Mouse (Mus musculus) stomach, postnatal 0 days (tissue): ENCODE measurements around the gene Thbs3. TPM values are rescaled to one million over a fixed set of nuclear protein-coding genes. Genes with fewer than 3 reads are reported as not detected.
A peak's percentile ranks its signal among the peaks of the same experiment; 100 is the strongest.

Source experiments
- ATAC-seq: fragments of 200-750 bp; cut with Nextera tagmentation; 2 replicates; pipeline ENCODE4 v1.8.0; 2017; ENCODE audit not compliant: low FRiP score, low TSS enrichment
- DNase-seq: peaks from one replicate; pipeline ENCODE4 v3.0.0-alpha.2; 2016; ENCODE audit warnings: low spot score
- H3K27ac ChIP-seq: fragments of 300-500 bp; sonication (generic); replicated peaks from 2 replicates; pipeline ENCODE4 v1.5.1; 2014; ENCODE audit warnings: mild to moderate bottlenecking, control low read depth
- H3K27me3 ChIP-seq: fragments of 300-500 bp; sonication (generic); 2 replicates; pipeline ENCODE4 v1.6.1; 2014; ENCODE audit warnings: low read length; ENCODE audit not compliant: control insufficient read depth, insufficient read depth
- H3K36me3 ChIP-seq: fragments of 300-500 bp; sonication (generic); 2 replicates; pipeline ENCODE4 v1.6.1; 2014; ENCODE audit warnings: low read length, mixed read lengths; ENCODE audit not compliant: control insufficient read depth, insufficient read depth
- H3K4me1 ChIP-seq: fragments of 300-500 bp; sonication (generic); replicated peaks from 2 replicates; pipeline ENCODE4 v1.6.1; 2014; ENCODE audit warnings: antibody characterized with exemption; ENCODE audit not compliant: control insufficient read depth, insufficient read depth
- H3K4me2 ChIP-seq: fragments of 300-500 bp; sonication (generic); replicated peaks from 2 replicates; pipeline ENCODE4 v1.6.1; 2014; ENCODE audit warnings: low read depth, mild to moderate bottlenecking, control low read depth, moderate library complexity
- H3K4me3 ChIP-seq: fragments of 300-500 bp; sonication (generic); 2 replicates; pipeline ENCODE4 v1.5.1; 2014; ENCODE audit warnings: low read depth, low read length, control low read depth
- H3K9ac ChIP-seq: fragments of 300-500 bp; sonication (generic); 2 replicates; pipeline ENCODE4 v1.6.1; 2014; ENCODE audit warnings: mild to moderate bottlenecking, low read length, control low read depth, mixed read lengths
- H3K9me3 ChIP-seq: fragments of 300-500 bp; sonication (generic); 2 replicates; pipeline ENCODE4 v1.6.1; 2016; ENCODE audit warnings: low read length; ENCODE audit not compliant: control insufficient read depth
- CTCF ChIP-seq: IDR thresholded peaks from 2 replicates; pipeline ENCODE4 v1.5.1; 2016; ENCODE audit warnings: antibody characterized with exemption, low read depth, mild to moderate bottlenecking, moderate library complexity
- EP300 ChIP-seq: optimal IDR thresholded peaks from 2 replicates; pipeline ENCODE3; 2016; ENCODE audit warnings: antibody characterized with exemption
- WGBS: fragments of 180-500 bp; shearing (Covaris S2); extraction: QIAGEN DNeasy Blood & Tissue Kit; methylation state at CpG from one replicate; pipeline ENCODE4 v1.1.7; 2014; 5-methylcytosine and 5-hydroxymethylcytosine counted together
- polyA plus RNA-seq: library from polyadenylated mRNA; unstranded; fragments of >200 nt; fragmentation: Nextera tagmentation; extraction: Ambion mirVana; gene quantifications from 2 replicates; pipeline ENCODE4 v1.2.1, GENCODE M21; 2015

Gene Thbs3
- polyA plus RNA-seq, 1 experiment from 2014 or later, result 25.5 TPM

DNA sequence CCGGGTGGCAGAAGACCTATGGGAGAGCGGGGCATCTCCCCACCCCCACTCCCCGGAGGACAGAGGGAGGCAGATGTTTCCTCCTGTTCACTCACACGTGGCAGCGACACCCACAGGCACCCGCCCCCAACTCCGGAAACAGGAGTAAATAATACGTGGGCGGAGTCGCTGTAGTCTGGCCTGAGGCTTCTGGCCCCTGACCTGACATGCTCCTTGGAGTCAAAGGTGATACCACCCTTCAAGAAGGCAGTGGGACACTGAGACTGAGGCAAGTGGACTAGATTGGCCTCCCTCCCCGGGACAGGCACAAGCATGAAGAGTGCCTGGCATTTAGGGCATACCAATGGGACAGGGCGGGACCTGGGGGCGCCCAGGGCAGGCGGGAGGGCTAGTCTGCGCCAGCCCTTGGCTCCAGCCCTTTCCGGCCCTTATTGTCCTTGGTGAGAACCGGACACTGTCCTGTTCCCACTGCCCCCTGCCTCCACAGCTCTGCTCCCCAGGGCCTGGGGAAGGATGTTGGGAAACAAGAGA lies 36.5 kb downstream of the Thbs3 start:
- DNase-seq (peak; percentile 40), ATAC-seq (peak; percentile 25)
- peaks cover 4% of the 10 kb centered on the region; the same call in 1 of the 2 replicates for H3K4me1 ChIP-seq
- no peaks in the 10 kb centered on the region for H3K36me3 ChIP-seq
- no peaks in the 10 kb centered on the region for H3K9me3 ChIP-seq
- WGBS, result 9% methylated on average over 17 of the region's 17 CpGs
- TF ChIP-seq CTCF (no peak), EP300 (no peak)
- no peaks in the 10 kb centered on the region for H3K27me3 ChIP-seq
- H3K9ac ChIP-seq, result peak overlapping the region; percentile 48; the same call in 1 of the 2 replicates
- peak overlapping the region; percentile 63; the same call in 1 of the 2 replicates for H3K27ac ChIP-seq
- no peak overlapping the region for H3K4me2 ChIP-seq
- no peak overlapping the region for H3K4me3 ChIP-seq

- Histone ChIP-seq H3K9ac (no peak overlapping the region), H3K36me3 (no peaks in the 10 kb centered on the region), H3K9me3 (no peaks in the 10 kb centered on the region), H3K4me2 (no peak overlapping the region), H3K4me3 (no peak overlapping the region), H3K4me1 (peaks cover 4% of the 10 kb centered on the region; the same call in 1 of the 2 replicates), H3K27ac (no peak overlapping the region), H3K27me3 (no peaks in the 10 kb centered on the region)
- no peak for TF ChIP-seq EP300
- no peak for TF ChIP-seq CTCF
- 69% methylated on average over 5 of the region's 5 CpGs for WGBS
- DNase-seq (no peak), ATAC-seq (no peak)
Measured at GRCm38 (mm10) chr3:89254994-89255393, 40.0 kb downstream of the Thbs3 start.

- H3K9ac ChIP-seq, result no peak overlapping the region
- H3K9me3 ChIP-seq, result no peaks in the 10 kb centered on the region
- no peak overlapping the region for H3K4me2 ChIP-seq
- no peak overlapping the region for H3K27ac ChIP-seq
- no peaks in the 10 kb centered on the region for H3K27me3 ChIP-seq
- no peaks in the 10 kb centered on the region for H3K36me3 ChIP-seq
- no peak for DNase-seq
- no peak for ATAC-seq
- TF ChIP-seq CTCF, result no peak
- TF ChIP-seq EP300, result no peak
- 69% methylated on average over 5 of the region's 5 CpGs for WGBS
- H3K4me3 ChIP-seq, result no peak overlapping the region
- H3K4me1 ChIP-seq, result peaks cover 4% of the 10 kb centered on the region; the same call in 1 of the 2 replicates
Measured at GRCm38 (mm10) chr3:89256177-89256576, 41.2 kb downstream of the Thbs3 start.

GRCm38 (mm10) chr3:89259076-89259475 lies 44.1 kb downstream of the Thbs3 start, which contains the start of gene Dpm3:
Gene Dpm3, plus strand, starts transcription at chr3:89259358.
- TF ChIP-seq CTCF (no peak), EP300 (no peak)
- no peak within 1 kb of the TSS for H3K4me3 ChIP-seq
- H3K27me3 ChIP-seq, result no peaks in the 10 kb centered on the region
- WGBS, result 34% methylated on average over 7 of the region's 7 CpGs
- H3K36me3 ChIP-seq, result no peaks in the 10 kb centered on the region
- DNase-seq, result no peak
- H3K9me3 ChIP-seq, result no peaks in the 10 kb centered on the region
- H3K27ac ChIP-seq, result no peak within 1 kb of the TSS
- no peaks in the 10 kb centered on the region for H3K4me1 ChIP-seq
- H3K9ac ChIP-seq, result no peak within 1 kb of the TSS
- ATAC-seq, result no peak
- H3K4me2 ChIP-seq, result no peak within 1 kb of the TSS

GRCm38 (mm10) chr3:89260211-89260610 lies 45.2 kb downstream of the Thbs3 start:
- ATAC-seq, result no peak
- 52% methylated on average over 3 of the region's 3 CpGs for WGBS
- DNase-seq, result no peak

DNA sequence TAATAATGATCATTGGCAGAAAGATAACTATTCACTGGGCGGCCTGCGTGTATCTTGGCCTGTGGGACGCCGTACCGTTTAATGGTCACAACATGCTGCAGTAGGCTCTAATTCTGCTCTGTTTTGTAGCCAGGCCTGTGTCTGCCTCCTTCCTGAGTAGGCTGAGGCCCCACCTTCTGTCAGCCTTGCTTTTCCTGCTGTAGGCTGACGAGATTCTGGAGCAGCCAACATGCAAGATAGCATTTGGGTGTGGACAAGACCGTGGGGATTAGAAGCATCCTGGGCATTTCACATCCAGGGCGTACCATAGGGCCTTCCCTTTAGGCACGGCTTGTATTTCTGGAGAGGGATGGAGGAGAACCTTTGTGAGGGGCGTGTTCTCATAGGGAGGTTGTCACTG lies 47.4 kb downstream of the Thbs3 start:
- Histone ChIP-seq H3K27ac (no peak overlapping the region), H3K9me3 (no peaks in the 10 kb centered on the region), H3K4me1 (no peaks in the 10 kb centered on the region), H3K27me3 (no peaks in the 10 kb centered on the region), H3K4me3 (no peak overlapping the region), H3K4me2 (no peak overlapping the region), H3K9ac (no peak overlapping the region), H3K36me3 (no peaks in the 10 kb centered on the region)
- DNase-seq, result no peak
- ATAC-seq, result no peak
- TF ChIP-seq CTCF, result no peak
- no peak for TF ChIP-seq EP300
- 64% methylated on average over 10 of the region's 10 CpGs for WGBS

More at GRCm38 (mm10) chr3:89260211-89260610, 45.2 kb downstream of the Thbs3 start:
- no peak overlapping the region for H3K27ac ChIP-seq
- H3K9me3 ChIP-seq, result no peaks in the 10 kb centered on the region
- TF ChIP-seq CTCF (no peak), EP300 (no peak)
- no peak overlapping the region for H3K4me3 ChIP-seq
- no peaks in the 10 kb centered on the region for H3K36me3 ChIP-seq
- H3K4me1 ChIP-seq, result no peaks in the 10 kb centered on the region
- no peaks in the 10 kb centered on the region for H3K27me3 ChIP-seq
- H3K4me2 ChIP-seq, result no peak overlapping the region
- H3K9ac ChIP-seq, result no peak overlapping the region
